Mouse (Mus musculus) liver, embryonic 15.5 days (tissue): ENCODE results near the gene Scg3. TPM values are rescaled to one million over a fixed set of nuclear protein-coding genes. Genes with fewer than 3 reads are reported as not detected.
"Not testable (repeated sequence)": the region's sequence is repeated elsewhere in the genome, so short reads cannot be mapped to it uniquely, and the experiment has no call there.

Experiments
- ATAC-seq: fragments of 200-750 bp; cut with Nextera tagmentation; 2 replicates; pipeline ENCODE4 v1.8.0; 2017; ENCODE audit warnings: moderate number of reproducible peaks, mild to moderate bottlenecking, moderate library complexity; ENCODE audit not compliant: insufficient read depth
- H3K27ac ChIP-seq: fragments of 300-500 bp; sonication (generic); replicated peaks from 2 replicates; pipeline ENCODE4 v1.5.1; 2015; ENCODE audit warnings: mild to moderate bottlenecking, inconsistent platforms
- H3K27me3 ChIP-seq: fragments of 300-500 bp; sonication (generic); 2 replicates; pipeline ENCODE4 v1.6.1; 2015; ENCODE audit warnings: mild to moderate bottlenecking, inconsistent platforms
- H3K36me3 ChIP-seq: fragments of 300-500 bp; sonication (generic); replicated peaks from 2 replicates; pipeline ENCODE4 v1.6.1; 2015; ENCODE audit warnings: moderate library complexity, mild to moderate bottlenecking, inconsistent platforms
- H3K4me1 ChIP-seq: fragments of 300-500 bp; sonication (generic); replicated peaks from 2 replicates; pipeline ENCODE4 v1.6.1; 2015; ENCODE audit warnings: inconsistent platforms
- H3K4me2 ChIP-seq: fragments of 300-500 bp; sonication (generic); 2 replicates; pipeline ENCODE4 v1.6.1; 2015; ENCODE audit warnings: moderate library complexity, mild to moderate bottlenecking, inconsistent platforms
- H3K4me3 ChIP-seq: fragments of 300-500 bp; sonication (generic); replicated peaks from 2 replicates; pipeline ENCODE4 v1.5.1; 2015; ENCODE audit warnings: mild to moderate bottlenecking, inconsistent platforms
- H3K9ac ChIP-seq: fragments of 300-500 bp; sonication (generic); 2 replicates; pipeline ENCODE4 v1.6.1; 2015; ENCODE audit warnings: moderate library complexity, mild to moderate bottlenecking, inconsistent platforms
- H3K9me3 ChIP-seq: fragments of 300-500 bp; sonication (generic); replicated peaks from 2 replicates; pipeline ENCODE4 v1.6.1; 2016; ENCODE audit warnings: inconsistent platforms
- WGBS: fragments of 180-500 bp; shearing (Covaris S2); methylation state at CpG from one replicate; pipeline ENCODE4 v1.1.7; 2015; ENCODE audit warnings: mixed read lengths; ENCODE audit not compliant: insufficient replicate concordance; 5-methylcytosine and 5-hydroxymethylcytosine counted together
- polyA plus RNA-seq: library from polyadenylated mRNA; unstranded; fragments of >200 nt; fragmentation: Nextera tagmentation; extraction: Ambion mirVana; gene quantifications from 2 replicates; pipeline ENCODE4 v1.2.1, GENCODE M21; 2015

The Scg3 gene
- polyA plus RNA-seq, 1 experiment from 2014 or later: not detected

GRCm38 (mm10) chr9:75665364-75665763 lies 18.5 kb downstream of the Scg3 start:
- no peaks in the 10 kb centered on the region for H3K4me1 ChIP-seq
- no peak overlapping the region for H3K27ac ChIP-seq
- WGBS: 72% methylated on average over 6 of the region's 6 CpGs
- no peak overlapping the region for H3K4me2 ChIP-seq
- no peak for ATAC-seq
- H3K9ac ChIP-seq: no peak overlapping the region
- no peaks in the 10 kb centered on the region for H3K27me3 ChIP-seq
- H3K36me3 ChIP-seq: no peaks in the 10 kb centered on the region
- no peak overlapping the region for H3K4me3 ChIP-seq
- no peaks in the 10 kb centered on the region for H3K9me3 ChIP-seq

GRCm38 (mm10) chr9:75660917-75661316 lies 22.9 kb downstream of the Scg3 start:
- Histone ChIP-seq H3K4me2 (no peak overlapping the region), H3K9me3 (no peaks in the 10 kb centered on the region), H3K36me3 (no peaks in the 10 kb centered on the region), H3K27me3 (no peaks in the 10 kb centered on the region), H3K27ac (no peak overlapping the region), H3K4me3 (no peak overlapping the region), H3K9ac (no peak overlapping the region), H3K4me1 (no peaks in the 10 kb centered on the region)
- 60% methylated on average over 8 of the region's 8 CpGs for WGBS
- no peak for ATAC-seq

GRCm38 (mm10) chr9:75656456-75656855 lies 27.4 kb downstream of the Scg3 start:
- H3K27ac ChIP-seq, H3K27me3 ChIP-seq, H3K4me3 ChIP-seq, H3K9me3 ChIP-seq, H3K9ac ChIP-seq, H3K4me1 ChIP-seq, H3K36me3 ChIP-seq, ATAC-seq, H3K4me2 ChIP-seq: not testable (repeated sequence)
- 73% methylated on average over 3 of the region's 3 CpGs for WGBS

GRCm38 (mm10) chr9:75653981-75654911 lies 29.6 kb downstream of the Scg3 start:
- Histone ChIP-seq H3K9me3 (no peaks in the 10 kb centered on the region), H3K9ac (no peak overlapping the region), H3K27ac (no peak overlapping the region), H3K4me1 (no peaks in the 10 kb centered on the region), H3K36me3 (no peaks in the 10 kb centered on the region), H3K27me3 (no peaks in the 10 kb centered on the region), H3K4me3 (no peak overlapping the region), H3K4me2 (no peak overlapping the region)
- ATAC-seq: no peak
- 42% methylated on average over 12 of the region's 12 CpGs for WGBS

GRCm38 (mm10) chr9:75645405-75645804 lies 38.5 kb downstream of the Scg3 start:
- no peaks in the 10 kb centered on the region for H3K36me3 ChIP-seq
- H3K9ac ChIP-seq: no peak overlapping the region
- ATAC-seq: peak; percentile 47; the same call in 1 of the 2 replicates
- no peaks in the 10 kb centered on the region for H3K27me3 ChIP-seq
- no peaks in the 10 kb centered on the region for H3K9me3 ChIP-seq
- no peak overlapping the region for H3K4me3 ChIP-seq
- H3K4me1 ChIP-seq: no peaks in the 10 kb centered on the region
- H3K4me2 ChIP-seq: no peak overlapping the region
- 29% methylated on average over 3 of the region's 3 CpGs for WGBS
- H3K27ac ChIP-seq: no peak overlapping the region

DNA sequence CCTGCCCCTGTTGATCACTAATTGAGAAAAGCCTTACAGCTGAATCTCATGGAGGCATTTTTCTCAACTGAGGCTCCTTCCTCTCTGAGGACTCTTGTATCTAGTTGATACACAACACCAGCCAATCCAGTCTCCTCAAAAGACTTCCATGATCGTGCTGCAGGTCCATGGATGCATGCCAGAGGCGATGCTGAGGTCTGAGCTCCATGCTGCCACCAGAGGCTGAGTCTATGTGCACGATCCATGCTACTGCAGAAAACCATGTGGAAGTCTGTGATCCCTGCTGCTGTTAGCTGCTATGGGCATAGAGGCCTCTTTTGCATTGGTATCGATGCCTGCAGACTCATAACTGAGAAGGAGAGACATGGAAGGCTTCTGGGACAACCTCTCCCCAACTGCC lies 49.6 kb downstream of the Scg3 start:
- Histone ChIP-seq H3K4me1 (no peaks in the 10 kb centered on the region), H3K4me2 (no peak overlapping the region), H3K36me3 (no peaks in the 10 kb centered on the region), H3K9ac (no peak overlapping the region), H3K9me3 (no peaks in the 10 kb centered on the region), H3K4me3 (no peak overlapping the region), H3K27me3 (no peaks in the 10 kb centered on the region), H3K27ac (no peak overlapping the region)
- WGBS: 61% methylated on average over 4 of the region's 4 CpGs
- ATAC-seq: no peak

DNA sequence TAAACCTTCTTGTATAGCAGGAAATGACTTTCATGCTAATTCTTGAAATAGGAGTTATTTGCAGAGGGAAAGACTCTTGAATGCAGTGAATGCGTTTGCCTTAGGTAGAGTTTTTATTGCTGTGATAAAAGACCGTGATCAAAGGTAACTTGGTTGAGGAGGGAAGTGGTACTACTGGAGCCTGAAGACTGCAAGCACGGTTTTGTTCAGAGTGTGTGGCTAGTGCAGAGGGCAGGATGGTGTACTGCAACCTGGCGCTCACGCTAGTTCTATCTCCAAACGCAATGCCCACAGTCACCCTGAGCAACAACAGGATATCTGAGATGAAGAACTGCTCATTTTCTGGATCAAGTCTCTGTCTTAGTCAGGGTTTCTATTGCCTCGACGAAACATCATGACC lies 50.3 kb downstream of the Scg3 start:
- Histone ChIP-seq H3K27ac (no peak overlapping the region), H3K27me3 (no peaks in the 10 kb centered on the region), H3K4me1 (no peaks in the 10 kb centered on the region), H3K36me3 (no peaks in the 10 kb centered on the region), H3K4me3 (no peak overlapping the region), H3K9ac (no peak overlapping the region), H3K4me2 (no peak overlapping the region), H3K9me3 (no peaks in the 10 kb centered on the region)
- no peak for ATAC-seq
- 77% methylated on average over 8 of the region's 8 CpGs for WGBS

DNA sequence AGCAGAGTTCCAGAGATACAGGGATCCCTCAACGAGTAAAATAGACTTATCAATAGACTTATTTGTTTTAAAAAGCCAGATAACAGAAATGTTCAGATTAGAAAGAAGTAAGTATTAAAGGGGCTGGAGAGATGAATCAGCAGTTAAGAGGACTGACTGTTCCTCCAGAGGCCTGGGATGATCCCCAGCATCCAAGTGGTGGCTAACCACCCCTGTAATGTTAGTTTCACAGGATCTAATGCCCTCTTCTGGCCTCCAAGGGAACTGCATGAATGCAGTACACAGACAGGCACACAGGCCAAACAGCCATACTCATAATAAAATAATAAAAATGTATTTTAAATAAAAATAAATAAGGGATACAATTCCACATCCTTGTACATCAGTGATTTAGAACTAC lies 51.0 kb downstream of the Scg3 start:
- no peak for ATAC-seq
- H3K4me2 ChIP-seq: no peak overlapping the region
- no peak overlapping the region for H3K9ac ChIP-seq
- no peaks in the 10 kb centered on the region for H3K9me3 ChIP-seq
- H3K4me1 ChIP-seq: no peaks in the 10 kb centered on the region
- H3K36me3 ChIP-seq: no peaks in the 10 kb centered on the region
- H3K4me3 ChIP-seq: no peak overlapping the region
- 30% methylated on average over 1 of the region's 1 CpGs for WGBS
- H3K27ac ChIP-seq: no peak overlapping the region
- H3K27me3 ChIP-seq: no peaks in the 10 kb centered on the region

- no peak overlapping the region for H3K27ac ChIP-seq
- H3K4me3 ChIP-seq: no peak overlapping the region
- ATAC-seq: no peak
- no peak overlapping the region for H3K4me2 ChIP-seq
- no peaks in the 10 kb centered on the region for H3K4me1 ChIP-seq
- H3K9me3 ChIP-seq: no peaks in the 10 kb centered on the region
- H3K36me3 ChIP-seq: no peaks in the 10 kb centered on the region
- peaks cover under 1% of the 10 kb centered on the region for H3K27me3 ChIP-seq
- no peak overlapping the region for H3K9ac ChIP-seq
- WGBS: 67% methylated on average over 10 of the region's 10 CpGs
Measured at GRCm38 (mm10) chr9:75632111-75632510, 51.7 kb downstream of the Scg3 start.

DNA sequence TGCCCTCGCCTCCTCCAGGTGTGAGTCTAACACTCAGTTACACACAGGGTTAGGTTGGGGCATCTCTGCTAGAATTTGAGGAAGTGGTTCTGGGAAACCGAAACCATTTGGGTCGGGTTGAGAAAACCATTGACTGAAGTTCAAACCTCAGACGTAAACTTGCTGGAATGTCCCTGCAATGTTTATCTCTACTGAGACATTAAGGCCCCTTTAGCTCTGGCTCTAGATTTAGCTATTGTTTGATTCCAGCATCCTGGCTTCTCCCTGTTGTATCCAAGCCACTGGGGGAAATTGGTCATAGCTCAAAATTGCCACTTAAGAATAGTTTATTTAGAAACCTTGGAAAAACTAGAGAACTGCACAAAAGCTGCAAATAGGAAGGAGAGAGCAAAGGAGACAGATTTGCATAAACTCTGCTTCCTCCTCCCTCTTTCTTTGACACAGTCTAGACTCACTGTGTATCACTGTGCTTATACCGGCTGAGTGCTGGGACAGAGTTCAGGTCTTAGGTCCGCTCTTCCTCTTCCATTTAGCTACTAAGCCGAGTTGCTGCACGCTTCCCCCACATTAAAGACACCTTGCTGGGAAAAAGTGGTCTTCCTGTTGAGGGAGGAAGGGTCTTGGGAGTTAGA lies 52.9 kb downstream of the Scg3 start:
- 50% methylated on average over 8 of the region's 8 CpGs for WGBS
- H3K4me2 ChIP-seq: no peak overlapping the region
- no peak overlapping the region for H3K9ac ChIP-seq
- no peaks in the 10 kb centered on the region for H3K36me3 ChIP-seq
- H3K4me3 ChIP-seq: no peak overlapping the region
- no peak for ATAC-seq
- no peaks in the 10 kb centered on the region for H3K9me3 ChIP-seq
- H3K27me3 ChIP-seq: peaks cover 12% of the 10 kb centered on the region
- no peaks in the 10 kb centered on the region; the same call in 1 of the 2 replicates for H3K4me1 ChIP-seq
- no peak overlapping the region for H3K27ac ChIP-seq

GRCm38 (mm10) chr9:75626308-75626604 lies 57.6 kb downstream of the Scg3 start:
- peak; percentile 17; the same call in 1 of the 2 replicates for ATAC-seq
- H3K4me1 ChIP-seq: no peaks in the 10 kb centered on the region; the same call in 1 of the 2 replicates
- peaks cover 40% of the 10 kb centered on the region for H3K27me3 ChIP-seq
- H3K27ac ChIP-seq: no peak overlapping the region
- H3K9ac ChIP-seq: no peak overlapping the region
- H3K9me3 ChIP-seq: no peaks in the 10 kb centered on the region
- peak overlapping the region; percentile 56 for H3K4me3 ChIP-seq
- peak overlapping the region; percentile 74 for H3K4me2 ChIP-seq
- 3% methylated on average over 14 of the region's 14 CpGs for WGBS
- no peaks in the 10 kb centered on the region for H3K36me3 ChIP-seq
